Mouse (Mus musculus) embryonic fibroblast, embryonic 13.5 days (primary cell): ENCODE results near the gene Cdc34b.

Experiments used
- CTCF ChIP-seq: IDR thresholded peaks from 2 replicates; pipeline ENCODE4 v1.5.1; 2011; ENCODE audit warnings: mild to moderate bottlenecking, control low read depth, low read length, moderate library complexity, borderline replicate concordance; ENCODE audit not compliant: insufficient read depth
- POLR2A ChIP-seq: IDR thresholded peaks from 2 replicates; pipeline ENCODE4 v1.6.1; 2011; ENCODE audit warnings: low read depth, mild to moderate bottlenecking, control low read depth, low read length, moderate library complexity

- TF ChIP-seq CTCF (no peak), POLR2A (no peak)
Observed at GRCm38 (mm10) chr11:94731229-94731628, 10.4 kb upstream of the Cdc34b start.
